Mouse (Mus musculus) neural tube, embryonic 13.5 days (tissue): ENCODE results near the gene Fancc. TPM values are rescaled to one million over a fixed set of nuclear protein-coding genes. Genes with fewer than 3 reads are reported as not detected.
"Not testable (repeated sequence)": the region's sequence is repeated elsewhere in the genome, so short reads cannot be mapped to it uniquely, and the experiment has no call there.

Source experiments
- ATAC-seq: fragments of 200-750 bp; cut with Nextera tagmentation; 2 replicates; pipeline ENCODE4 v1.8.0; 2017; ENCODE audit warnings: low read depth, mild to moderate bottlenecking, moderate TSS enrichment, moderate library complexity
- H3K27ac ChIP-seq: fragments of 300-500 bp; sonication (generic); replicated peaks from 2 replicates; pipeline ENCODE4 v1.5.1; 2015; ENCODE audit warnings: moderate library complexity, mild to moderate bottlenecking, inconsistent platforms
- H3K27me3 ChIP-seq: fragments of 300-500 bp; sonication (generic); 2 replicates; pipeline ENCODE4 v1.6.1; 2015; ENCODE audit warnings: mild to moderate bottlenecking, inconsistent platforms
- H3K36me3 ChIP-seq: fragments of 300-500 bp; sonication (generic); 2 replicates; pipeline ENCODE4 v1.6.1; 2015; ENCODE audit warnings: mild to moderate bottlenecking, inconsistent platforms
- H3K4me1 ChIP-seq: fragments of 300-500 bp; sonication (generic); replicated peaks from 2 replicates; pipeline ENCODE4 v1.6.1; 2015; ENCODE audit warnings: inconsistent platforms
- H3K4me2 ChIP-seq: fragments of 300-500 bp; sonication (generic); 2 replicates; pipeline ENCODE4 v1.6.1; 2015; ENCODE audit warnings: inconsistent platforms, mild to moderate bottlenecking, moderate library complexity
- H3K4me3 ChIP-seq: fragments of 300-500 bp; sonication (generic); 2 replicates; pipeline ENCODE4 v1.5.1; 2015; ENCODE audit warnings: mild to moderate bottlenecking, inconsistent platforms
- H3K9ac ChIP-seq: fragments of 300-500 bp; sonication (generic); 2 replicates; pipeline ENCODE4 v1.6.1; 2015; ENCODE audit warnings: moderate library complexity, mild to moderate bottlenecking, inconsistent platforms
- H3K9me3 ChIP-seq: fragments of 300-500 bp; sonication (generic); 2 replicates; pipeline ENCODE4 v1.6.1; 2016; ENCODE audit warnings: inconsistent platforms
- WGBS: fragments of 180-500 bp; shearing (Covaris S2); methylation state at CpG from one replicate; pipeline ENCODE4 v1.1.7; 2015; 5-methylcytosine and 5-hydroxymethylcytosine counted together
- polyA plus RNA-seq: library from polyadenylated mRNA; unstranded; fragments of >200 nt; fragmentation: Nextera tagmentation; extraction: Ambion mirVana; gene quantifications from 2 replicates; pipeline ENCODE4 v1.2.1, GENCODE M21; 2015

Gene Fancc
- polyA plus RNA-seq, 1 experiment from 2014 or later: 15.3 TPM

DNA sequence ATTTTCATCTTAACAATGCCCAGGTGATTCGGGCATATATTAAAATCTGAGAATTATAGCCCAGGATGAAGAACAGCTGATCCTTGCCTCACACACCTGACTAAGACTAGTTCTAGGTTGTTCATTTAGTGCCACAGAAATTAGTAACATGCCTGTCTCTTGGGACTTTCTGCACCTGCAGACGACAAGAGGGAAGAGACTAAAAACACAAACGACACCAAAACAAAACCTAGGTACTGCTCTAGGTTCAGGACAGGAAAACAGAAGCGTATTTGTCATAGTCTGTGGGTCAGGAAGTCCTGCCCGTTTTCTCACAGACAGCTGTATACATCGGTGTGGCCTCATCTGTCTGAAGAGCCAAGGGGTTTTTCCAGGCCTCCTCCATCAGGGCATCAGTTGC is 51.7 kb downstream of the Fancc start:
- 84% methylated on average over 6 of the region's 6 CpGs for WGBS
- no peak overlapping the region for H3K4me2 ChIP-seq
- H3K27ac ChIP-seq: no peak overlapping the region
- H3K9me3 ChIP-seq: no peaks in the 10 kb centered on the region
- H3K36me3 ChIP-seq: no peaks in the 10 kb centered on the region
- H3K4me1 ChIP-seq: no peaks in the 10 kb centered on the region
- H3K4me3 ChIP-seq: no peak overlapping the region
- no peak overlapping the region for H3K9ac ChIP-seq
- no peaks in the 10 kb centered on the region for H3K27me3 ChIP-seq
- ATAC-seq: no peak

DNA sequence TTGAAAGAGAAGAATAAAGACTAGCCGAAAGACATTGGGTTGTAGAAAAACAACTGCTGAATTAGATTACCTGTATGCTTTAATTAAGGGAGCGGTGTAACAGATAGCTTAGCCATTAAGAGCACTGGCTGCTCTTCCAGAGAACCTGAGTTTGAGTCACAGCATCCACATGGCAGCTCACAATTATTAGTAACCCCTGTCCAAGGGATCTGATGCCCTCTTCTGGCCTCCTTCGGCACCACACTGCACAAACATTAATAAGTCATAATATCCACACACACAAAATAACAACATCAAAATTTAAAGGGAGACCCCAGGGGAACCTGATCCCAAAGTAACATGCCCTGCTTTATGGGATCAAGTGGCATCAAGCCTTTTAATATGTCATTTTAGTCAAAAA is 64.3 kb downstream of the Fancc start:
- Histone ChIP-seq H3K27me3 (no peaks in the 10 kb centered on the region), H3K9me3 (no peaks in the 10 kb centered on the region), H3K4me1 (peaks cover 11% of the 10 kb centered on the region; the same call in 1 of the 2 replicates), H3K36me3 (no peaks in the 10 kb centered on the region), H3K4me3 (no peak overlapping the region), H3K4me2 (no peak overlapping the region), H3K27ac (no peak overlapping the region), H3K9ac (no peak overlapping the region)
- ATAC-seq: no peak
- 86% methylated on average over 3 of the region's 3 CpGs for WGBS

DNA sequence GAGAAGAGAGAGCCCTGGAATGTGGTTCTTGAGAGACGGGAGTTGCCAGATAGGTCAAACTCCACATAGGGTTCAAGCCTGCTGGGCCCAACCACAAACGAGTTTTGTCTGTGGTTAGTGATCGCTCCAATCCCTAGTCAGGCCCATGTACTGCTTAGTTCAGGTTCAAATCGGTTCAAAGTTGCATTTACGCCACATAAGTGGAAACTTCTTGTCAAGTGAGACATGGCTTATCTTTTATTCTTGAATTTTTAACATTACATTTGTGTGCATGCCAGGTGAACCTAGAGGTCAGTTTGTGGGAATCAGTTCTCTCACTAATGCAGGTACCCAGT is 65.3 kb downstream of the Fancc start:
- H3K4me2 ChIP-seq: peak overlapping the region; percentile 63
- peak overlapping the region; percentile 74 for H3K9ac ChIP-seq
- 15% methylated on average over 5 of the region's 5 CpGs for WGBS
- no peaks in the 10 kb centered on the region for H3K9me3 ChIP-seq
- peaks cover 11% of the 10 kb centered on the region; the same call in 1 of the 2 replicates for H3K4me1 ChIP-seq
- H3K36me3 ChIP-seq: no peaks in the 10 kb centered on the region
- peak overlapping the region; percentile 96 for H3K27ac ChIP-seq
- H3K4me3 ChIP-seq: peak overlapping the region; percentile 67
- no peak for ATAC-seq
- H3K27me3 ChIP-seq: no peaks in the 10 kb centered on the region

DNA sequence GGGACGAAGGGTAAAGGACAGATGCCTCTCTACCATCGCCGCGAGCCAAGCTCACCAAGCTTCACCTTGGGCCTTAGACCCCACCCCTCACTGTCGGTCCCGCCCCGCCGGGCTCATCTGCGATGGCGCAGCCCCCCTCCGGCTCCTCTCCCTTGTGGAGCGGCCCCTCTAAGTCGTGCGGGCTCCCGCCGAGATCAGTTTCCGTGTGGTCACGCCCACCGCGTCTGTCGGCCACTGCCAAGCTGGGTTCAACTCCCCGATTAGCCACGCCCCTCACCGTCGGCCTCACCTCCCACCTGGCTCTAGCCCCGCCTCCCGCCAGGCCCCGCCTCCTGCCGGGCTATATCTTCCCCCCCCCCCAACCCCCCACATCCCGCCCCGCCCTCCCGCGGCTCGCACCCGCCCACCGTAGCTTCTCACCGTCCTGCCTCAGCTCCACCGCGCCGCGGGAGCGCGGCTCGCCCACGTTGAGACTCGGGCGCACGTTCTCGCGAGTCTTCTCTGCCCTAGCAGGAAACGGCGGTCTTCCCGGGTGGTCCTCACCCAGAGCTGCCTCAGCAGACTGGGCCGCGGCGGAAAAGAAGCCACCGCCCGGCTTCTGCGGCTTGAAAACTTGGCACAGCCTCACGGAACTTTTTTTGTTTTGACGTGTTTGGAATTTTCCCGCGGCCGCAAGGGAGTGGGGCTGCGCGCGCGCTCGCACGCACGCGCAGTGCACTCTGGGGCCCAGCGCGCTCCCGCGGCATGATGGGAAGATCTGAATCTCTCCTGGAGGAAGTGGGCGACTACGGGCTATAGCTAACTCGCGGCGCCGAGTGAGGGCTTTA is 65.8 kb downstream of the Fancc start:
- peak; percentile 98 for ATAC-seq
- H3K4me3 ChIP-seq: peak overlapping the region; percentile 67
- under 1% methylated on average over 78 of the region's 82 CpGs for WGBS
- peak overlapping the region; percentile 63 for H3K4me2 ChIP-seq
- H3K27ac ChIP-seq: peak overlapping the region; percentile 96
- no peaks in the 10 kb centered on the region for H3K36me3 ChIP-seq
- no peaks in the 10 kb centered on the region for H3K27me3 ChIP-seq
- H3K9ac ChIP-seq: peak overlapping the region; percentile 74
- H3K9me3 ChIP-seq: no peaks in the 10 kb centered on the region
- peaks cover 11% of the 10 kb centered on the region; the same call in 1 of the 2 replicates for H3K4me1 ChIP-seq

DNA sequence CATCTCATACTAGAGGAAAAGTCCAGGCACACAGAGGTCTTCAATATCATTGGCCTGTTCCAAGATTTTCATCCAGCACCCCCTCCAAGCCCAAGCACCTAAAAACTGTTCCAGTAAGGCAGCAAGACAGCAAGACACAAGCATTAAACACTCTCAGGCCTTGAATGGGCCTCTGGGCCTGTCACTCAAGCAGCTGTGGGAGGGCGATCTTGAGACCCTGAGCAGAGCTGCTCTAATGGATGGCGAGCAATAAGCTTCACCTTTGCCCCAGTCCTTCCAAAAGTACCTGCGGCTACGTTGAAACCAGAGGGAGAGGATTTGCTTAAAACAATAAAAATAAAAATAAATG is 66.4 kb downstream of the Fancc start:
- 0% methylated on average over 4 of the region's 4 CpGs for WGBS
- Histone ChIP-seq H3K4me1 (peaks cover 11% of the 10 kb centered on the region; the same call in 1 of the 2 replicates), H3K4me3 (peak overlapping the region; percentile 67), H3K27me3 (no peaks in the 10 kb centered on the region), H3K27ac (peak overlapping the region; percentile 96), H3K9ac (peak overlapping the region; percentile 74), H3K36me3 (no peaks in the 10 kb centered on the region), H3K4me2 (peak overlapping the region; percentile 63), H3K9me3 (no peaks in the 10 kb centered on the region)
- peak; percentile 84 for ATAC-seq

DNA sequence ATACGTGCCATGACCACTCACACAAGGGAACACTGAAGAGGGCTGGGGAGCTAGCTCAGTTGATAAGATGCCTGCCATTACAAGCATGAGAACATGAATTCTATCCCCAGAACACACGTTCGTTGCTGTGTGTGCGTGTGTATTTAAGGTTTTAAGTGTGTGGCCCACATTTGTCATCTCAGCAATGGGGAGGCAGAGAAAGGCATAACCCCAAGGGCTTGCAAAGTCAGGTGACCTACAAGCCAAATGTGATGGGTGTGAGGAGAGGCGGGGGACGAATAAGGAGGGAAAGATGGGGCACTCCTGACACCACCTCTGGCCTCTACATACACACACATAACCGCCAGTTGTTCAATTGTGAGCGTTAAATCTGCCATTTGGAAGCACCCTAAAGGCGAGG is 66.9 kb downstream of the Fancc start:
- no peak for ATAC-seq

DNA sequence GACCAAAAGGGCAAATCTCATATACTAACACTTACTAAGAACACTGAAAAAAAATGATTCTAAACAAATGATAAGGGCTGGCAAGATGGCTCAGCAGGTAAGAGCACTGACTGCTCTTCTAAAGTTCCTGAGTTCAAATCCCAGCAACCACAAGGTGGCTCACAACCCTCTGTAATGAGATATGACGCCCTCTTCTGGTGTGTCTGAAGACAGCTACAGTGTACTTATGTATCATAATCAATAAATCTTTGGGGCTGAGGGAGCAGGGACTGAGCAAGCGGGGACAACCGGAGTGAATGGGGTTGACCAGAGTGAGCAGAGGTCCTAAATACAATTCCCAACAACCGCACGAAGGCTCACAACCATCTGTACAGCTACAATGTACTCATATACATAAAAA is 68.9 kb downstream of the Fancc start:
- H3K4me3 ChIP-seq, H3K9me3 ChIP-seq, ATAC-seq, H3K27ac ChIP-seq, H3K9ac ChIP-seq, H3K27me3 ChIP-seq, H3K36me3 ChIP-seq, H3K4me2 ChIP-seq: not testable (repeated sequence)
- 95% methylated on average over 5 of the region's 5 CpGs for WGBS
- peaks cover 11% of the 10 kb centered on the region; the same call in 1 of the 2 replicates for H3K4me1 ChIP-seq

More for the DNA sequence above, 66.9 kb downstream of the Fancc start:
- Histone ChIP-seq H3K4me2 (peak overlapping the region; percentile 63), H3K4me3 (peak overlapping the region; percentile 67), H3K9ac (peak overlapping the region; percentile 74), H3K4me1 (peaks cover 11% of the 10 kb centered on the region; the same call in 1 of the 2 replicates), H3K9me3 (no peaks in the 10 kb centered on the region), H3K27me3 (no peaks in the 10 kb centered on the region), H3K36me3 (no peaks in the 10 kb centered on the region), H3K27ac (peak overlapping the region; percentile 96)
- 68% methylated on average over 9 of the region's 9 CpGs for WGBS

DNA sequence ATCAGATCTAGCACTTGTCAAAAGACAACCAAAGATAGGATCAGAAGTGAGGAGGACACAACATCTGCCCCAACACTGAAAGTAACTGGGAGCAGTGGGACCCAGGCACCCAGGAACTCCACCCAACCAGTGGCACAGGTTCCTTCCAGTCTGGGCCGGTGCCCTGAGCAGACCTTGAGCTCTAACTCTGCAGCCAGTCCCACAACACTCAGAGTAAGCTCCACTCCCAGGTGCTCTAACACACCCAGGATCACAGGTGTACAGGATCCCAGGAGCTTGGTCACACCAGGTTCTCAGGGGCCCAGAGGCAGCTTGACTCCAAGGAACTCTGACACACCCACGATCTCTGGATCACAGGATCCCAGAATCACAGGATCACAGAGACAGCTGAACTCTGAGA is 74.0 kb downstream of the Fancc start:
- H3K27me3 ChIP-seq: no peaks in the 10 kb centered on the region
- no peaks in the 10 kb centered on the region for H3K9me3 ChIP-seq
- H3K4me3 ChIP-seq: no peak overlapping the region
- H3K4me1 ChIP-seq: no peaks in the 10 kb centered on the region
- no peak overlapping the region for H3K4me2 ChIP-seq
- no peak overlapping the region for H3K9ac ChIP-seq
- H3K27ac ChIP-seq: no peak overlapping the region
- no peak for ATAC-seq
- H3K36me3 ChIP-seq: no peaks in the 10 kb centered on the region
- 100% methylated on average over 2 of the region's 2 CpGs for WGBS

DNA sequence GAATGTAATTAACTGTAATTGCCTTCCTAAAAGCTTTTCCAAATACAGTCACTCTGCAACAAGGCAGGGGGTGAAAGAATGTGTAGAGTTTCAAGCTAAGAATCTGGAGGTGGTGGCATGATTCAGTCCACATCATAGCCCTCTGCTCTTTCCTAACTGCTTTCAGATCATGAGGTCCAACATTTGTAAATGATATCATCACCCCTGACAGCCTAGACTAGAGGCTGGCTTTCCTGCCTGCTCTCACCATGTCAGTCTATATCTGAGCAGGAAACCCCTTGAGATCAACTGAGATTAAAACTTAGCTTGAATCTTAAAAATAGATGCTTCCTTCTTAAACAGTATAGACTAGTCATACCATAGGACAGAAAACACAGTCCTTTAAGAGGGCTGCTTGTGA is 75.9 kb downstream of the Fancc start:
- Histone ChIP-seq H3K4me2 (no peak overlapping the region), H3K27ac (no peak overlapping the region), H3K4me1 (no peaks in the 10 kb centered on the region), H3K9ac (no peak overlapping the region), H3K27me3 (no peaks in the 10 kb centered on the region), H3K36me3 (no peaks in the 10 kb centered on the region), H3K4me3 (no peak overlapping the region), H3K9me3 (no peaks in the 10 kb centered on the region)
- no peak for ATAC-seq

DNA sequence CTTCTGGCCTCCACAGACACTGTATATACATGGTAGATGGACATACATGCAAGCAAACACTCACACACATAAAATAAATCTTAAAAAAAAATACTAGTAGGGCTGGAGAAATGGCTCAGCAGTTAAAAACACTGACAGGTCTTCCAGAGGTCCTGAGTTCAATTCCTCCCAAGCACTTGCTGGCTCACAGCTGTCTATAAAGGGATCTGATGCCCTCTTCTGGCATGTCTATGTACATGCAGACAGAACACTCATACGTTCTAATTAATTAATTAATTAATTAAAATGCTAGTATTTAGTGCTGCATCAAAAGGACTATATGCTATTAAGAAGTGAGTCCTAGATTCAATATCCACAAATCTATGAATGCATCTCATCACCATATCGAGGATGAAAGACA is 78.9 kb downstream of the Fancc start:
- no peak overlapping the region for H3K27ac ChIP-seq
- 86% methylated on average over 2 of the region's 2 CpGs for WGBS
- no peak overlapping the region for H3K4me3 ChIP-seq
- ATAC-seq: no peak
- no peaks in the 10 kb centered on the region for H3K4me1 ChIP-seq
- no peak overlapping the region for H3K9ac ChIP-seq
- no peaks in the 10 kb centered on the region for H3K9me3 ChIP-seq
- H3K36me3 ChIP-seq: no peaks in the 10 kb centered on the region
- H3K4me2 ChIP-seq: no peak overlapping the region
- no peaks in the 10 kb centered on the region for H3K27me3 ChIP-seq

DNA sequence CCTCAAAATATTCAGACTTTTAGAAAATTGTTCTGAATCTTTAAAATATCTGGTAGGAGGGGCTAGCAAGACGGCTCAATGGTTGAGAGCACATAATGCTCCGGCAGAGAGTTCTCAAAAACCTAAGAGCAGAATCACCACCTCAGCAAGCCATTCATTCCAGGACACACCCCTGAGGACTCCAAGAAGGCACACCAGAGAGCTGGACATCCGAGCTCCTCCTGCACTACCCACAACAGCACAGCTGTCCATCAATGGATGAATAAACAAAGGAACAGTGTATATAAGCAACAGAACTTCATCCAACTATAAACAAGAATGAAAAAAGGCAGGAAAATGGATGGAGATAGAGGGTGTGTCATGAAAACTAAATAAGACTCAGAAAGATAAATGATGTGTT is 80.3 kb downstream of the Fancc start:
- no peaks in the 10 kb centered on the region for H3K9me3 ChIP-seq
- no peak overlapping the region for H3K9ac ChIP-seq
- no peaks in the 10 kb centered on the region for H3K36me3 ChIP-seq
- WGBS: 59% methylated on average over 3 of the region's 3 CpGs
- no peaks in the 10 kb centered on the region for H3K4me1 ChIP-seq
- H3K27ac ChIP-seq: no peak overlapping the region
- ATAC-seq: no peak
- H3K4me2 ChIP-seq: no peak overlapping the region
- H3K4me3 ChIP-seq: no peak overlapping the region
- no peaks in the 10 kb centered on the region for H3K27me3 ChIP-seq

DNA sequence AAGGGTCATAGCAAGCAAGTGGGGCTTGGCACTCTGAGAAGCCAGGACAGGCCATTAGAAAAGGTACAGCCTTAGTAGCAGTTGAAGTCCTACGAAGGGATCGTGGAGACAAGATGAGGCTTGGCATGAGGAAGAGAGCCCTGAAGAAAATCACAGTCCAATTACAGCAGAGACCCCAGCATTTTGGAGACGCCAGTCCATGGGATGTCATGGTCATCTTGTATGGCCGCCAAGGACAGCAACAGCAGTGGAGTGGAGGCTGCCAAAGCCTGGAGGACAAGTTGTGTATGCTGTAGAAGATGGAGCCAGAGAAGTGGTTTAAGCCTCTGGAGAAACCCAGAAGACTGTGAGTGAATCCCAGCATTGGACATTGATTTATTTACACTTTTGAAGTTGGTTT is 84.4 kb downstream of the Fancc start:
- no peaks in the 10 kb centered on the region for H3K9me3 ChIP-seq
- no peaks in the 10 kb centered on the region for H3K27me3 ChIP-seq
- no peak overlapping the region for H3K4me3 ChIP-seq
- no peak overlapping the region for H3K4me2 ChIP-seq
- ATAC-seq: no peak
- no peak overlapping the region for H3K27ac ChIP-seq
- H3K36me3 ChIP-seq: no peaks in the 10 kb centered on the region
- 98% methylated on average over 4 of the region's 4 CpGs for WGBS
- H3K9ac ChIP-seq: no peak overlapping the region
- no peaks in the 10 kb centered on the region for H3K4me1 ChIP-seq
